Mouse (Mus musculus) limb, embryonic 14.5 days (tissue): ENCODE results near the gene Alpi. TPM values are rescaled to one million over a fixed set of nuclear protein-coding genes. Genes with fewer than 3 reads are reported as not detected.

Experiments
- ATAC-seq: fragments of 200-750 bp; cut with Nextera tagmentation; 2 replicates; pipeline ENCODE4 v1.8.0; 2017; ENCODE audit warnings: low read depth, moderate number of reproducible peaks, moderate TSS enrichment; ENCODE audit not compliant: low FRiP score
- DNase-seq: peaks from one replicate; pipeline ENCODE4 v3.0.0-alpha.2; 2015; ENCODE audit warnings: low spot score
- H3K27ac ChIP-seq: fragments of 300-500 bp; sonication (generic); replicated peaks from 2 replicates; pipeline ENCODE4 v1.5.1; 2014; ENCODE audit warnings: low read depth, mild to moderate bottlenecking, low read length, moderate library complexity, mixed read lengths
- H3K27me3 ChIP-seq: fragments of 300-500 bp; sonication (generic); 2 replicates; pipeline ENCODE4 v1.6.1; 2014; ENCODE audit warnings: low read length, mixed read lengths; ENCODE audit not compliant: control insufficient read depth, insufficient read depth
- H3K36me3 ChIP-seq: fragments of 300-500 bp; sonication (generic); 2 replicates; pipeline ENCODE4 v1.6.1; 2014; ENCODE audit warnings: mild to moderate bottlenecking, low read length, moderate library complexity, mixed read lengths; ENCODE audit not compliant: control insufficient read depth, insufficient read depth
- H3K4me1 ChIP-seq: fragments of 300-500 bp; sonication (generic); 2 replicates; pipeline ENCODE4 v1.6.1; 2014; ENCODE audit warnings: antibody characterized with exemption, low read length, mixed read lengths; ENCODE audit not compliant: control insufficient read depth, insufficient read depth
- H3K4me2 ChIP-seq: fragments of 300-500 bp; sonication (generic); replicated peaks from 2 replicates; pipeline ENCODE4 v1.6.1; 2014; ENCODE audit warnings: low read depth, mild to moderate bottlenecking, low read length, moderate library complexity; ENCODE audit not compliant: severe bottlenecking
- H3K4me3 ChIP-seq: fragments of 300-500 bp; sonication (generic); replicated peaks from 2 replicates; pipeline ENCODE4 v1.5.1; 2014; ENCODE audit warnings: low read length
- H3K9ac ChIP-seq: fragments of 300-500 bp; sonication (generic); 2 replicates; pipeline ENCODE4 v1.6.1; 2014; ENCODE audit warnings: mild to moderate bottlenecking, low read depth, low read length, moderate library complexity; ENCODE audit not compliant: severe bottlenecking
- H3K9me3 ChIP-seq: fragments of 300-500 bp; sonication (generic); 2 replicates; pipeline ENCODE4 v1.6.1; 2016; ENCODE audit warnings: low read length; ENCODE audit not compliant: control insufficient read depth
- POLR2A ChIP-seq: fragments of 200-500 bp; IDR thresholded peaks from 2 replicates; pipeline ENCODE4 v1.8.0; 2012; ENCODE audit warnings: inconsistent platforms, mild to moderate bottlenecking, moderate library complexity, borderline replicate concordance; ENCODE audit not compliant: insufficient read depth, insufficient read length; ENCODE audit errors: extremely low read depth
- WGBS: fragments of 180-500 bp; shearing (Covaris S2); extraction: QIAGEN DNeasy Blood & Tissue Kit; methylation state at CpG from one replicate; pipeline ENCODE4 v1.1.7; 2014; 5-methylcytosine and 5-hydroxymethylcytosine counted together
- polyA plus RNA-seq, 2 experiments: library from polyadenylated mRNA; depleted of rRNA in 1 of 2; stranded (reverse) in 1 of 2; unstranded in 1 of 2; fragments of >200 nt; fragmentation: Nextera tagmentation in 1 of 2; extraction: Ambion mirVana in 1 of 2; gene quantifications; 2 replicates each; pipeline versions ENCODE4 v1.2.1 to v1.2.3; 2012 to 2014

The Alpi gene
- polyA plus RNA-seq, 2 experiments: 0.05 to 0.10 TPM

GRCm38 (mm10) chr1:87060913-87061312 is 40.5 kb downstream of the Alpi start:
- Histone ChIP-seq H3K4me3 (no peak overlapping the region), H3K4me1 (no peaks in the 10 kb centered on the region), H3K9me3 (no peaks in the 10 kb centered on the region), H3K4me2 (no peak overlapping the region), H3K9ac (no peak overlapping the region), H3K36me3 (no peaks in the 10 kb centered on the region), H3K27ac (no peak overlapping the region), H3K27me3 (no peaks in the 10 kb centered on the region)
- ATAC-seq (no peak), DNase-seq (no peak)
- TF ChIP-seq POLR2A: no peak

GRCm38 (mm10) chr1:87059042-87059665 is 42.3 kb downstream of the Alpi start:
- ATAC-seq: no peak
- Histone ChIP-seq H3K9me3 (no peaks in the 10 kb centered on the region), H3K36me3 (no peaks in the 10 kb centered on the region), H3K27me3 (no peaks in the 10 kb centered on the region), H3K27ac (no peak overlapping the region), H3K9ac (no peak overlapping the region), H3K4me1 (no peaks in the 10 kb centered on the region), H3K4me2 (no peak overlapping the region), H3K4me3 (no peak overlapping the region)
- WGBS: 77% methylated on average over 8 of the region's 8 CpGs
- DNase-seq: no peak
- TF ChIP-seq POLR2A: no peak

GRCm38 (mm10) chr1:87057075-87057474 is 44.3 kb downstream of the Alpi start:
- H3K9me3 ChIP-seq: no peaks in the 10 kb centered on the region
- no peak for TF ChIP-seq POLR2A
- no peaks in the 10 kb centered on the region for H3K4me1 ChIP-seq
- no peaks in the 10 kb centered on the region for H3K36me3 ChIP-seq
- no peak overlapping the region for H3K27ac ChIP-seq
- ATAC-seq (no peak), DNase-seq (no peak)
- no peak overlapping the region for H3K4me2 ChIP-seq
- H3K4me3 ChIP-seq: no peak overlapping the region
- WGBS: 70% methylated on average over 4 of the region's 4 CpGs
- H3K27me3 ChIP-seq: no peaks in the 10 kb centered on the region
- H3K9ac ChIP-seq: no peak overlapping the region

GRCm38 (mm10) chr1:87051369-87051768 is 50.0 kb downstream of the Alpi start:
- no peak for ATAC-seq
- Histone ChIP-seq H3K36me3 (peaks cover 27% of the 10 kb centered on the region), H3K27ac (no peak overlapping the region), H3K4me3 (no peak overlapping the region), H3K4me1 (no peaks in the 10 kb centered on the region), H3K27me3 (no peaks in the 10 kb centered on the region), H3K9me3 (no peaks in the 10 kb centered on the region), H3K9ac (no peak overlapping the region), H3K4me2 (no peak overlapping the region)
- DNase-seq: no peak
- no peak for TF ChIP-seq POLR2A
- 86% methylated on average over 4 of the region's 4 CpGs for WGBS

- no peak overlapping the region for H3K4me2 ChIP-seq
- TF ChIP-seq POLR2A: no peak
- H3K27ac ChIP-seq: no peak overlapping the region
- H3K27me3 ChIP-seq: no peaks in the 10 kb centered on the region
- ATAC-seq: no peak
- WGBS: 78% methylated on average over 1 of the region's 1 CpGs
- H3K4me1 ChIP-seq: no peaks in the 10 kb centered on the region
- no peak overlapping the region for H3K9ac ChIP-seq
- no peaks in the 10 kb centered on the region for H3K9me3 ChIP-seq
- no peak for DNase-seq
- H3K36me3 ChIP-seq: peaks cover 27% of the 10 kb centered on the region
- H3K4me3 ChIP-seq: no peak overlapping the region
Measured at GRCm38 (mm10) chr1:87050700-87051099, 50.7 kb downstream of the Alpi start.

GRCm38 (mm10) chr1:87050072-87050471 is 51.3 kb downstream of the Alpi start:
- H3K27me3 ChIP-seq: no peaks in the 10 kb centered on the region
- no peak overlapping the region for H3K4me2 ChIP-seq
- H3K4me3 ChIP-seq: no peak overlapping the region
- H3K36me3 ChIP-seq: peaks cover 28% of the 10 kb centered on the region
- H3K9me3 ChIP-seq: no peaks in the 10 kb centered on the region
- DNase-seq (no peak), ATAC-seq (no peak)
- no peak for TF ChIP-seq POLR2A
- no peaks in the 10 kb centered on the region for H3K4me1 ChIP-seq
- H3K27ac ChIP-seq: no peak overlapping the region
- H3K9ac ChIP-seq: no peak overlapping the region
- 73% methylated on average over 3 of the region's 3 CpGs for WGBS

Other genes starting within 250 kb of the Alpi start
- not detected in 2 replicates for gene Alppl2, start 11.7 kb downstream of the Alpi start, polyA plus RNA-seq (2012; rRNA removed)
- not detected in 2 replicates for gene Alppl2, start 11.7 kb downstream of the Alpi start, polyA plus RNA-seq (2014; fragmentation: Nextera tagmentation; extraction: Ambion mirVana)
- gene Akp3, start 23.4 kb upstream of the Alpi start, polyA plus RNA-seq (2012; rRNA removed): 0.04 and 0.11 TPM in 2 replicates
- not detected in 2 replicates for gene Akp3, start 23.4 kb upstream of the Alpi start, polyA plus RNA-seq (2014; fragmentation: Nextera tagmentation; extraction: Ambion mirVana)
- gene Ecel1, start 54.9 kb upstream of the Alpi start, polyA plus RNA-seq (2012; rRNA removed): 1.4 and 2.0 TPM in 2 replicates
- gene Ecel1, start 54.9 kb upstream of the Alpi start, polyA plus RNA-seq (2014; fragmentation: Nextera tagmentation; extraction: Ambion mirVana): 0.61 and 1.0 TPM in 2 replicates
- gene Prss56, start 81.7 kb upstream of the Alpi start, polyA plus RNA-seq (2012; rRNA removed): 0.17 and 0.18 TPM in 2 replicates
- 0.22 TPM in 1 of 2 replicates, not detected in the other for gene Prss56, start 81.7 kb upstream of the Alpi start, polyA plus RNA-seq (2014; fragmentation: Nextera tagmentation; extraction: Ambion mirVana)
- gene Chrnd, start 89.0 kb upstream of the Alpi start, polyA plus RNA-seq (2012; rRNA removed): 12.4 and 13.2 TPM in 2 replicates
- 3.6 and 6.2 TPM in 2 replicates for gene Chrnd, start 89.0 kb upstream of the Alpi start, polyA plus RNA-seq (2014; fragmentation: Nextera tagmentation; extraction: Ambion mirVana)
- 44.7 and 50.8 TPM in 2 replicates for gene Chrng, start 103.1 kb upstream of the Alpi start, polyA plus RNA-seq (2012; rRNA removed)
- gene Chrng, start 103.1 kb upstream of the Alpi start, polyA plus RNA-seq (2014; fragmentation: Nextera tagmentation; extraction: Ambion mirVana): 18.2 and 29.3 TPM in 2 replicates
- gene Eif4e2, start 112.3 kb upstream of the Alpi start, polyA plus RNA-seq (2012; rRNA removed): 84.7 and 118 TPM in 2 replicates
- gene Eif4e2, start 112.3 kb upstream of the Alpi start, polyA plus RNA-seq (2014; fragmentation: Nextera tagmentation; extraction: Ambion mirVana): 139 and 144 TPM in 2 replicates
- 2.3 TPM in 2 replicates for gene Efhd1, start 162.8 kb upstream of the Alpi start, polyA plus RNA-seq (2012; rRNA removed)
- 2.2 and 2.5 TPM in 2 replicates for gene Efhd1, start 162.8 kb upstream of the Alpi start, polyA plus RNA-seq (2014; fragmentation: Nextera tagmentation; extraction: Ambion mirVana)
- 64.0 and 65.6 TPM in 2 replicates for gene Gigyf2, start 225.4 kb upstream of the Alpi start, polyA plus RNA-seq (2012; rRNA removed)
- 47.7 and 57.5 TPM in 2 replicates for gene Gigyf2, start 225.4 kb upstream of the Alpi start, polyA plus RNA-seq (2014; fragmentation: Nextera tagmentation; extraction: Ambion mirVana)